Mouse (Mus musculus) effector memory CD4-positive, alpha-beta T cell, adult 7 months (primary cell): ENCODE results near the gene Specc1l. TPM values are rescaled to one million over a fixed set of nuclear protein-coding genes. Genes with fewer than 3 reads are reported as not detected.

Experiments
- polyA plus RNA-seq: library from polyadenylated mRNA; unstranded; fragments of 100-300 nt; shearing (Covaris generic); gene quantifications from one replicate; pipeline ENCODE4 v1.2.1, GENCODE M21; 2017

The Specc1l gene
- 59.0 TPM for polyA plus RNA-seq

DNA sequence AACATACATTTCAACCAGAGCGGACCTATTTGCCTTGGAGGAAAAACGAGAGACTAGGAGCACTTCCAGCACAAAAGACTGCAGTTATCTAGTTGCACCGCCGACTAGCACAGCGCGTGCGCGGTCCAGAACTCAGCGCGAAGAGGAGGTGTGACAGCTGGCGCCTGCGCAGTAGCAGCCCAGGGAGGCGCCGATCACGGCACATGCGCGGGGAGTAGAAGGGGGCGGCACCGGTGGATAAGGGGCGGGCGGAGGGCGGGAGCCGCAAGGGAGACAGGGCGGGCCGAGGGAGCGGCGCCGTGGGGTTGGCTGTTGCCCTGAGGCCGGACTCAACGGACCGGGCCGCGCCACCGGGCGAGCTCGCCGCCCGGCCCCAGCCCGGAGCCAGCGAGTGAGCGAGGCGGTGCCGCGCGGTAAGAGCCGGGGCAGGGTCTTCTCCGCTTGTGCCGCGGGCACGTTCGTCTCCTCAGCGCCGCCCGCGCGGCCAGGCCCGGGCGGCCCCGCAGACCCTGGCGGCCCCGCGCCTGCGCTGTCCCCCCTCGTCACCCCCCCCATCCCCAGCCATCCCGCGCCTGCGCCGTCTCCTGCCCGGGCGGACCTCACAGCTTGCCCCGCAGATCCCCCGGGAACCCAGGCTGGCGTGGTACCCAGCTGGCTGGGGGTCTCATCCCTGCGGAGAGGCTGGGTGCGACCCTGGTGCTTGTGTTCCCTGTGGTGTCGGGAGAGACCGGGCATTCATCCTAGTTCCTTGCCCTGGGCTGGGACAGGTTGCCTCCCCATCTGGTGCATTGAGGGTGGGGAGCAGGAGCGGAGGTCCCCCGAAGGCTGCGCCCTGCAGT lies at the start of gene Specc1l:
Gene Specc1l, plus strand, starts transcription at position 267 of the 839 bp plus-strand sequence.

DNA sequence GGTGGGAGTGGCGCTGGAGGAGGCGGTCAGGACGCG lies 104.8 kb downstream of the Specc1l start, which contains the start of gene Adora2a:
Gene Adora2a, plus strand, starts transcription at position 6 of the 36 bp plus-strand sequence.

Other genes starting within 250 kb of the Specc1l start
- 0.74 TPM for gene Gnaz, start 244.9 kb upstream of the Specc1l start, polyA plus RNA-seq
- not detected for gene Rsph14, start 179.5 kb upstream of the Specc1l start, polyA plus RNA-seq
- gene Rab36, start 175.0 kb upstream of the Specc1l start, polyA plus RNA-seq, result 1.1 TPM
- gene Bcr, start 151.5 kb upstream of the Specc1l start, polyA plus RNA-seq, result 7.0 TPM
- 131 TPM for gene Adora2a, start 104.8 kb downstream of the Specc1l start, polyA plus RNA-seq
- gene Upb1, start 189.0 kb downstream of the Specc1l start, polyA plus RNA-seq, result 0.84 TPM